Mouse (Mus musculus) 3134 (cell line): ENCODE results near the gene Appbp2.

Experiments
- DNase-seq: peaks from one replicate; pipeline ENCODE4 v3.0.0-alpha.2; 2011; ENCODE audit warnings: low spot score; ENCODE audit not compliant: insufficient read length; ENCODE audit errors: extremely low read depth

The Appbp2 gene

DNA sequence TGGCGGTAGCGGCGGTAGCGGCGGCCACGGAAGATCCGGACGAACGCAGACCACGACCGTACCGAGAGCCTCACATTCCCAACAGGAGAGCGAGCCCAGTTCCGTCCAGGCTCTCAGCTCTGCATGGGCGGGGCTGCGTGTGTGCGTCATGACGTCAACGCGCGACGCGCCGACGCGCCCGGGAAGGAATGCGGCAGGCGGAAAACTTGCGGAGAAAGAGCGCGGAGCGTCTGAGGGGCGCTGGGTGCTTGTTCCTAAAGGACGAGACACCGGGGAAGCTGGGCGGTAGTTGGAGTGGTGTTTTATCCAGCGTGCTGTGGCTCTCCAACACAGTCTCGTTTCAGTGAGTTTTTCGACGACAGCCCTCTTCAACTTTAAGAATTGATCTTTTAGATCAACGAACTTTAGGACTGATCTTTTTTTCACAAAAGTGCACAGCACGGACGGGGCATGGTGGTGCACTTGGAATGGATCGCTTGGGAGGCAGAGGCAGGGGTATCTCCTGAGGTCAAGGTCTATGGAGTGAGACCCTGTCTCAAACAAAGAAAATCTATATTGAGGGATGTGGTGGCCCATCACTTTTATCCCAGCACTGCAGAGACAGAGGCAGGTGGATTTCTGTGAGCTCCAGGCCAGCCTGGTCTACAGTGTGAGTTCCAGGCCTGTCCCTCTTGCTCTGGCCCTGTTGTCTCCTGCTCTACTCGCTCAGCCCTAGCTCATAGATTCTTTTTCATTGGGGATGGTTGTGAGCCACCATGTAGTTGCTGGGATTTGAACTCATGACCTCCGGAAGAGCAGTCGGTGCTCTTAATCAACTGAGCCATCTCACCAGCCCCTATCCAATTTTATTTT lies at the start of gene Appbp2:
Gene Appbp2, minus strand, starts transcription at position 141 of the 852 bp plus-strand sequence.
- peak; percentile 97 for DNase-seq

DNA sequence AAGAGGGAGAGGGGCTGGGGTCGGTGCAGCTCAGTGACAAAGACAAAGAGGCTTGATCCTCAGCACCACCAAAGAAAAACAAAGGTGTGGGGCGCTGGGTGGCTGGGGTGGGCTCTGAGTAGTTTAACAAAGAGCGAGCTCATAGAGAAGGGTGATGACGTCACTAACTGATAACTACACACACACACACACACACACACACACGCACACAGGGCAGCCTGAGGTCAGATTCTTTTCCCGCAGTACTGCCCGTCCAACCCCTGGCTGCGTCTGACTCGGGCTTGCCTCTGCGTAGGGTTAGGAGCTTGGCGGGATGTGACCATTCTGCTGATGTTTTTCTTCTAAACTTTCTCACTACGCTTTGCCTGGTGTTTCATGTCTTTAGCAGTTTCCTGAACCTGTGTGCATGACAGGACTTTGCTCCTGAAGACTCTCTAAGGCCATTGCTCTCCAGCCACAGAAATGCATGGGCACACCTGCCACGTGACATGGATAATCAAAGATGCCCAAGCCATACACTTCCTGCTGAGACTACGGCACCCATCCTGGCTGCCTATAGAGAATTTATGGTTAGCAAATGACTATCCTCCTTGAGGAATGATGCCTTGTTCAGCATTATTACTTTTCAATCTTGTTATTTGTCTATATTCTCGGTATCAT lies 46.4 kb upstream of the Appbp2 start:
- no peak for DNase-seq

DNA sequence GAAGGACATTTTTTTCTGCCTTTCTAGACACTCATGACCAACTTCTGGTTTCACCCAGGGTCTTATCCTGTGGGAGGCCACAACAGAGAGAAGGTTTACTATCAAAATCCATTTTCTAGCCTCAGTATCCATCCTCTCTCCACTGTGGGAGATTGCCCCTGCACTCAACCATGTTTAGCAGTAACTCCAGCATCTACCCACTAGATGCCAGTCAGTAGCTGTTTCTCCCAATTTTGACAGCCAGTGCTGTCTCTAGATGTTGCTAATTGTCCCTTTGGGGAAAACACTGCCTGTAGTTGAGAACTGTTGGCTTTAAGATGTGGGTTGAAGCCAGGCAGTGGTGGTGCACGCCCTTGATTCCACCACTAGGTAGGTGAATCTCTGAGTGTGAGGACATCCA lies 43.2 kb upstream of the Appbp2 start:
- no peak for DNase-seq

DNA sequence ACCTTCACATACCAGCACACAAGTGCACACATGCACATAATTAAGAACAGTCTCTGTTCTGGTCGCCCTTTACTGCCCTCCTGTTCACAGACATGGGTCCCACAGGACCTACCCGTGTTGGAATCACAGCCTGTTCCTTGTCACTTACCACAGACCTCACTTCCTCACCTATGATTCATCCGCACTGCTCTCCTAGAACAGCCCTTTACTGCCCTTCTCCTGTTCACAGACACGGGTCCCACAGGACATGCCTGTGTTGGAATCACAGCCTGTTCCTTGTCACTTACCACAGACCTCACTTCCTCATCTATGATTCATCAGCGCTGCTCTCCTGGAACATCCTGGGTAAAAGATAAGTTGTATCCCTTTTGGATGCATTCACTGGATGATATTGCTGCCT lies 42.7 kb upstream of the Appbp2 start:
- peak; percentile 21 for DNase-seq

DNA sequence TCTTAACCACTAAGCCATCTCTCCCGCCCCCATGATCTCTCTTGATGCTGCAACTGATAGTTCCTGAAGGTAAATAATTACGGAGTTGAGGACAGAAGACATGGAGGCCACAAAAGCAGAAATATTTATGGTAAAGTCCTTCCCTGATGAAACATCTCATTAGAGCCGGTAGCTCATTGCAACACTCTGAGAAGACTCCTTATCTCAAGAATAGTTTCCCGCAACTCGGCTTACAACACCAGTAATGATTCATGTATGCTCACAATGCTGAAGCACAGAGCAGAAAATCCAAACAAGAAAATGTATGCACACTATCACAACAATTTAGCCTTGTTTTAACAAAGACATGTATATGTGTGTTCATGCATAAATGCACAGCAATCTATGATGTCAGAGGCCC lies 40.2 kb upstream of the Appbp2 start:
- DNase-seq = no peak

DNA sequence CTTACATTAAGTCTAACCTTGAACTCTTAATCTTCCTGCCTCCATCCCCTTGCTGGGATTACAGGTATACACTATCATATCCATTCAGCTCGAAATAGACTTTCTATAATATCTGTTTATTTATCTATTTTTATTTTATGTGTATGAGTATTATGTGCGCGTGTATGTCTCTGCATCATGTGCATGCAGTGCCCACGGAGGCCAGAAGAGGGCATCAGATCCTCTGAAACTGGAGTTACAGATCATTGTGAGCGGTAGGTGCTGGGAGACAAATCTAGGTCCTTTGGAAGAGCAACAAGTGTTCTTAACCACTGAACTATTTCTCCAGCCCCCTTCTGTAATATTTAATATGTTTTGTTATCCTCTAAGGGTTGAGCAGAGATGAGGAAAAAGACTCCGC lies 38.4 kb upstream of the Appbp2 start:
- no peak for DNase-seq

DNA sequence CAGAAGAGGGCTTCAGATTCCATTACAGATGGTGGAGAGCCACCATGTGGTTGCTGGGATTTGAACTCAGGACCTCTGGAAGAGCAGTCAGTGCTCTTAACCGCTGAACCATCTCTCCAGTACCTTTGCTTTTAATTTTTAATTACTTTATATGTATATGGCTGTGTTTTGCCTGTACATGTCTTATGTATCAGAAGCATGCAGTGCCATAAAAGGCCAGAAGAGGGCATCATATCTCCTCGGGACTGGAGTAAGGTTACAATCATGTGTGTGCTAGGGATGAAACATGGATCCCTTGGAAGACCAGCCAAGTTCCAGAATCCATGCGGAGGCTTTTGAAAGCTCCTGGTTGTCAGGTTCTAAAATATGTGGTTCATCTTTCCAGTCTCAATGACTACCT lies 35.7 kb upstream of the Appbp2 start:
- DNase-seq = peak; percentile 37

DNA sequence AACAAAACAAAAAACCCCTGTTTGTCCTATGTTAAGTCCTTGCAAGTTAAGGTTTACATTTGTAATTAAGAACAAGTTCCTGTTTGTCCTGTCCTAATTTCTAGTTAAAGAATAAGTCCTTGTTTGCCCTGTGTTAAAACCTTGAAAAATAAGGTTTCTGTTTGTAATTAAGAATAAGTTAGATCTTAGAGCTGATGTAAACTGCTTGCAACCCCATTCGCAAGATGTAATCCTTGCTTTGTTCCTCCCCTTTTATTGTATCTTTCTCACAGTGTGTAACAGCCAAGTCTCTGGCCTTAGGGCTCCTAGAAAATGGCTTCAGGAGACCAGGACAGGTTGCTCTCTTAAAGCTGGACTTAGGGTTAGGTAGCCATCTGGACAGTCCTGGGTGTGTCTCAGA lies 32.5 kb upstream of the Appbp2 start:
- DNase-seq = no peak

DNA sequence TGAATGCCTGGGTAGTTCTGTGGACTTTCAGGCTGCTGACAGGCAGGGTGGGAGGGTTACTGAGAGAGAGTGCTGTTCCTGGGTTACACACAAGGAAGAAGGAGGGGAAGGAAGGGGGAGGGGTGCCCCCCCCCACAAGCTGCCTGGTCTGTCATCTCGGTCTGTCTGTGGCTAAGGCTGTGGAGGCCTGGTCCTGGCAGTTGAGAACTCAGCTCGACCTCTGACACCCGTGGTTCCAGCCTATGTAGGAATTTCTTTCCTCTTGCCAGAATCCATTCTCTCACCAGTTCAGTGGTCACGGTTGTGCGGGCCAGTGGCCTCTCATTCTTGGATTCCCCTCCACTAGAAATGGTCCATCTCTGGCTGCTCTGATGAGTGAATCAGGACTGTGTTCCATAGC lies 29.7 kb upstream of the Appbp2 start:
- peak; percentile 81 for DNase-seq

DNA sequence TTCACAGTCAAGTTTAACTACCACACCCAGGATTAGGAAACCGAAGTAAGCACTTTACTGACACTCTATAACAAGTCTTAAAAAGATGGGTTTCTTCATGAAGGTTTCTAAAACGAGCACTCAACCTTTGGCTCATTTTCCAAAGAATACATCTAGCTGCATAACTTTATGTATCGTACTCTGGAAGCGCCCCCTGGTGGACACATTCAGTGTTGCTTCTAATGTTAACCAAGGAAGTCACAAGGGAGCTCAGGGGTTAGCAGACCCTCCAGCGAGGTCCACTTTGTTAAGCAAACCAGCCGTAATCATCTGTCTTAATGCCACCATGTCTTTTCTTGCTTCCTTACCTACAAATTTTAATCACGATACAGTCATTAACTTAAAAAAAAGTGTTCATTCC lies 26.3 kb upstream of the Appbp2 start:
- DNase-seq = no peak

DNA sequence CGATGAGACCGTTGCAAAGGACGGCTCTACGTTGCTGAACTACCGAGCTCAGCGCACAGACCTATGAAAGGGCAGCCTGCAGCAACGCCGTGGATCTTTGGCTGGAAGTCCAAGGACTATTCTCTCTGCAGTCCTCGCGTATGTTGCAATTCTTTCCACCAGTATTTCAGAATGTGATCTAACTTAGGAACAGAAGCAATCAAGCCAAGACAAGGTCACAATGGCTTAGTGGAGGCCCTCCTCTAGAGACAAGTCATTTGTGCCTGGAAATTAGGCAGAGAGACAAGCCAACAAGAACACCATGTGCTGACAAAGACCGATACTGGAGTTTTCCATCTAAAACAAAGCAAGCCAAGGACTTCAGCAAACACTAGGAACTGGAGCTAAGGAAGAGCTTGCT lies 24.0 kb upstream of the Appbp2 start:
- DNase-seq = no peak

DNA sequence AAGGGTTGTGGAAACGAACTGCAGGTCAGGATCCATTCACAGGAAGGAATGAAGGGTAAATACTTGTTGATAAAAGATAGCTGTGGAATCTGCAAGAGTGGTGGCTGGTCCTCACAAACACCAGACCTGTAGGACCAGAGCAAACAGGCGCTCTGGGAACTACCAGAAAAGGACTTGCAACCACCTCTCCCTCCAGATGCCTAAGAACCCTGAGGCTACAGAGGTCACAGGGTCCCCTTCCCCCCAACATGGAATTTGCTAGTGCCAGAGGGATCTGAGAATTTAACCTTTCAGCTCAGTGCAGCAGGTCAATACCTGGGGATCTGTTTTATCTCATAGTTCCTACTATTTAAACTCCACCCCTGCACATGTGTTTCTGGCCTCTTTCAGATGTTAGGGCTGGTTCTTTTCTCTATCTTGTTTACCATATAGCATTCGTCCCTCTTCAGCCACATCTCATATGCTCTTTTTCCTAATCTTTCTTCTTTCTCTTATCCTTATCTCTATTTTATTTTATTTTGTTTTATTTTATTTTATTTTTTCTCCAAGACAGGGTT lies 20.6 kb upstream of the Appbp2 start:
- no peak for DNase-seq

DNA sequence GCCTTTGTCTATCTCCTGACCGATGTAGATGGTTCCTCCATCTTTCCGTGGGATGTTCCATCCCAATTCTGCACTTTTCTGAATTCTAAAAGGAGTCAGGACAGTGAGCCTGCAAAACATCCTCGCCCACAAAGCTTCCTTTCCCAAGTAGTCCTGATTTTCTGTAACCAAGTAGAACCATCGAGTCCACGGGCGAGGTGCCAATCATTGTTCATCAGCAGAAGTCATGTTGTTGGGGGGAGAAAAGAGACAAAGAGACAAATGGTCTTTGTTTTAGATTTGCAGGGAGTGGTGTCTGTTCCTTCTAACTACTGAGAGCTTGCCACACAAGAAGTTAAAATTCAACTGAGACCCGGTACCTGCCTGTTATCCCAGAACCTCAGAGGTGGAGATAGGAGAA lies 18.7 kb upstream of the Appbp2 start:
- no peak for DNase-seq

DNA sequence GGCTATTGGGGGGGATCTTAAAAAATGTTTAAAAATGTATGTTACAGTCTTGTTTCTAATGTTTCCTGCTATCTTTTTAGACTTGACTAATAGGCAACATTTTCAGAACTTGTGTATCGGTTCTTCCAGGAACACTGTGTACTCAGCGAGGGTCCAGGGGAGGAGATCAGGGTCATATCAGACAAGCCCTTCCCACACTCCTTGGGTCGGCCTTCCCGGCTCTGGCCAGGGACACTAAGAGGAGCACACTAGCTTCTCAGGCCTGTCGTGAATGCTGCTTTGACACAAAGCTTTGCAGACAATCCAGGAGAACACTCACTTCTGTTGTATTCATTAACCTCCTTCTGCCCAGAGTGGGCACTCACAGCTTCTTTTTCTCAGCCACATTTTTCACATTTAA lies 18.1 kb upstream of the Appbp2 start:
- DNase-seq = no peak

DNA sequence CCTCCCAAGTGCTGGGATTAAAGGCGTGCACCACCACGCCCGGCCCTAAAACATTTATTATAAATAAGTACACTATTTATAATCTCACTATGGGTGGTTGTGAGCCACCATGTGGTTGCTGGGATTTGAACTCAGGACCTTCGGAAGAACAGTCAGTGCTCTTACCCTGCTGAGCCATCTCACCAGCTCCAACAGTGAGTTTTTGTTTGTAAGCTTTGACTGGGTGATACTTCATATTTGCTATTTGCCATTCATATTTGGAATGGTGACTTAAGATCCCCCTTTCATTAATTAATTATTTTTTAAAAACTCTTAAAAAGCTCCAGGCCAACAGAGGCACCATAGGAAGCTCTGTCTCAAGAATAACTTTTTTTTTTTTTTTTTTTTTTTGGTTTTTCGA lies 17.0 kb upstream of the Appbp2 start:
- no peak for DNase-seq

DNA sequence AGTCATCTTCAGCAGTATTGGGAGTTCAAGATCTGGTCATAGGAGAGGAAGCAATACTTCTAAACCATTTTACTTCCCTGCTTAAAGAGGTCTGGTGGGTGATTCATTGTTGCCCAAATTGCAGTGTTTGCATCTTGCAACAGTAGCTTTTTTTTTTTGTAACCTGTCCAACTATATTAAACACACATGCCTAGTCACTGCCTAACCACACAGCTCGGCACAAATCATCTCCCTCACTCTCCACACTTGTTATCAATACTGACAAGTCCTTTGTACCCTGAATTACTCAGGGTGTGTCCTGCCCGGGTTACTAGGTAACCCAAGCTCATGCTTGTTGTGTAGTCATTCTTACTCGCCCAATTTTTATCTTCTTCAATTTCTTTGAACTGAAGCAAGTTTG lies 15.5 kb upstream of the Appbp2 start:
- peak; percentile 28 for DNase-seq

DNA sequence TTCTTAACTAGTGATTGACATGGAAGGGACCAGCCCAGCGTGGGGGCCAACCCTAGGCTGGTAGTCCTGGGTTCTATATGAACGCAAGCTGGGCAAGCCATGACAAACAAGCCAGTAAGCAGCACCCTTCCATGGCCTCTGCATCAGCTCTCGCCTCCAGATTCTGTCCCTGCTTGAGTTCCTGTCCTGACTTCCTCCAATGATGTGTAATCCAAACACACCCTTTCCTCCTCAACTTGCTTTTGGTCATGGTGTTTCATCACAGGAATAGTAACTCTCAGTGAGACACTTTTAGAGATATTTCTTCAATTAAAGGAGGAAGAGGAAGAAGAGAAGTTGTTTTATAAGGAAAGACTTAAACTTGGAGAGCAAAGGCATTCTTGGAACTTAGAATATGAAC lies 14.4 kb upstream of the Appbp2 start:
- DNase-seq = no peak

DNA sequence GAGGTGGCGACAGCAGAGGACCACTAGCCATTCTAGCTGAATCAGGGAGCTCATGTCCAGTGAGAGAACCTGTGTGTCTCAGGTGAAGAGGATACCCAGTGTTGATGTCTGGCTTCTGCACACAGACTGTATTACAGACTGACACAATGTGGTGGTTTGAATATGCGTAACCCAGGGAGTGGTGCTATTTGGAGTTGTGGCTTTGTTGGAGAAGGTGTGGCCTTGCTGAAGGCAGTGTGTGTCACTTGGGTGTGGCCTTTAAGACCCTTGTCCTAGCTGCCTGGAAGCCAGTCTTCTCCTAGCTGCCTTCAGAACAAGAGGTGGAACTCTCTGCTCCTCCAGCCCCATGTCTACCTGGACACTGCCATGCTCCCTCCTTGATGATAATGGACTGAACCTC lies 13.2 kb upstream of the Appbp2 start:
- DNase-seq = no peak

DNA sequence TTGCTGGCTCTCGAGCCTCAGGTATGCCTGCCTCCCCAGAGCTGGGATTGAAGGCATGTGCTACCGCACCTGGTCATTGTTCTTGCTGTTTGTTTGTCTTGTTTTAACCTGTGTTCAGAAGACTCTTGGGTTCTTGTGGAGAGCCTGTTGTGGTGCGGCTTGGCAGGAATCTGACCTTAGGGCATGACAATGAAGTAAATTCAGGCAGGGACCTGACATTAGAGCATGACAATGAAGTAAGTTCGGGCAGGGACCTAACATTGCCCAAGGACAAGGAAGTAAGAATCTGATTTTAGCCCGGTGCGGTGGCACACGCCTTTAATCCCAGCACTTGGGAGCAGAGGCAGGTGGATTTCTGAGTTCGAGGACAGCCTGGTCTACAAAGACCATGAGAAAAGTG lies 6.3 kb upstream of the Appbp2 start:
- DNase-seq = no peak

DNA sequence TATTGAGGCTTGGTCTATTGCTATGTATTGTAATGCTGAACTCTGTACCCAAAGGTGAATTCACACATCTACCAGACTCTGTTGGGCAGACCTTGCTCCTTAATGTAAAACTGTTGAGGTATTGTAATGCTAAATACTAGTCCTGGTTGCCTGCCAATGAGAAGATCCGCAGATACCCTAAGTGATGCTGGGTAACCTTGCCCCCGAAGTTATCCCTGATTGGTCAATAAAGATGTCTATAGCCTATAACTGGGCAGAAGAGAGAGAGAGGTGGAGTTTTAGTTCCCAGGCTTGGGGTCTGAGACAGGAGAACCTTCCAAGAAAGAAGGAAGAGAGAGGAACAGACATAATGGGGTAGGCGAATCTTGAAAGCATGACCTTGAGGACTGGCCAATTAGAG lies 5.3 kb upstream of the Appbp2 start:
- no peak for DNase-seq

DNA sequence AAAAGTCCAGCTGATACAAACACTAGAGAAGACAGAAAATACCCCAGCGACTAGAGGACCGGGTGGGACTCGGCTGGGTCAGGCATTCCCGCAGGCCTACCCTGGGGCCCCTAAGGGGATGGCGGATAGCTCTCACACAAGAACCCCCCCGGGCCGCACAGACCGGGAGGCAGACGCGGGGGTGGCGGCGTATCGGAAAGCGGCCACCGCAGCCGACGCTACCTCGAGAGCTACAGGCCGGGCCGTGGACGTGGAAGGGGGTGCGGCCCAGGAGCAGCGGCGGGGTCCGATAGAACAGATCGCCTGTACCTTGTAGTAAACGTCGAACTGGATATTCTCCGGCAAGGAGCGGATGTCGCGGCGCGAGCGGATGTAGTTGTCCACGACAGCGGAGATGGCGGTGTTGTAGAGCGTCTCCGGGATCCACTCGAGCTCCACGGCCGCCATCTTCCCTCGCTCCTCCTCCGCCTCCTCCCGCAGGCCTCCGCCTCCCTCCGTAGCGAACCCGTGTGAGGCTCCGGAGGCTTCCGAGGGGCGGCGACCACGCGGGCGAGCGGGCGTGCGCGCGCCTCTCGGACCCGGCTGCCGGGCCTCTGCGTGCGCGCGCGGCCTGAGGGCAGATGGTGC lies 454 bp downstream of the Appbp2 start:
- DNase-seq = no peak
